Mouse (Mus musculus) liver, postnatal 0 days (tissue): ENCODE results near the gene Gpr176.

Experiments used
- CTCF ChIP-seq: sonication (generic); IDR thresholded peaks from 2 replicates; pipeline ENCODE4 v1.5.1; 2016; ENCODE audit warnings: antibody characterized with exemption, low read depth
- EP300 ChIP-seq: IDR thresholded peaks from 2 replicates; pipeline ENCODE4 v1.6.1; 2016; ENCODE audit warnings: antibody characterized with exemption, low read depth, mild to moderate bottlenecking

GRCm38 (mm10) chr2:118320519-118320918 is 52.7 kb downstream of the Gpr176 start:
- no peak for TF ChIP-seq CTCF
- TF ChIP-seq EP300: no peak
